Mouse (Mus musculus) cortical plate, adult 2 months (tissue): ENCODE measurements around the gene Mxd1. TPM values are rescaled to one million over a fixed set of nuclear protein-coding genes. Genes with fewer than 3 reads are reported as not detected.

Experiments
- H3K27ac ChIP-seq: fragments of 200-500 bp; 2 replicates; pipeline ENCODE4 v1.5.1; 2012; ENCODE audit warnings: low read length, control low read depth, inconsistent platforms; ENCODE audit not compliant: insufficient read depth
- H3K4me1 ChIP-seq: fragments of 200-500 bp; 2 replicates; pipeline ENCODE4 v1.6.1; 2011; ENCODE audit warnings: low read length; ENCODE audit not compliant: control insufficient read depth, insufficient read depth
- H3K4me3 ChIP-seq: fragments of 200-500 bp; 2 replicates; pipeline ENCODE4 v1.5.1; 2011; ENCODE audit warnings: mild to moderate bottlenecking, low read length, control low read depth; ENCODE audit not compliant: insufficient read depth
- CTCF ChIP-seq: fragments of 200-500 bp; IDR thresholded peaks from 2 replicates; pipeline ENCODE4 v1.5.1; 2011; ENCODE audit warnings: mild to moderate bottlenecking, control low read depth, low read length; ENCODE audit not compliant: insufficient read depth; ENCODE audit errors: extremely low read depth
- POLR2A ChIP-seq: fragments of 200-500 bp; IDR thresholded peaks from 2 replicates; pipeline ENCODE4 v1.6.1; 2011; ENCODE audit warnings: mild to moderate bottlenecking, low read length, control low read depth; ENCODE audit not compliant: insufficient read depth; ENCODE audit errors: extremely low read depth
- polyA plus RNA-seq: library from polyadenylated mRNA; depleted of rRNA; stranded (reverse); fragments of >200 nt; gene quantifications from 2 replicates; pipeline ENCODE4 v1.2.3, GENCODE M21; 2012

The Mxd1 gene
- polyA plus RNA-seq, 1 experiment, result 20.6 TPM

GRCm38 (mm10) chr6:86638434-86638833 is 30.5 kb downstream of the Mxd1 start:
- no peak overlapping the region for H3K4me3 ChIP-seq
- TF ChIP-seq POLR2A, result no peak
- peak; percentile 54 for TF ChIP-seq CTCF
- no peak overlapping the region for H3K27ac ChIP-seq
- no peaks in the 10 kb centered on the region for H3K4me1 ChIP-seq

DNA sequence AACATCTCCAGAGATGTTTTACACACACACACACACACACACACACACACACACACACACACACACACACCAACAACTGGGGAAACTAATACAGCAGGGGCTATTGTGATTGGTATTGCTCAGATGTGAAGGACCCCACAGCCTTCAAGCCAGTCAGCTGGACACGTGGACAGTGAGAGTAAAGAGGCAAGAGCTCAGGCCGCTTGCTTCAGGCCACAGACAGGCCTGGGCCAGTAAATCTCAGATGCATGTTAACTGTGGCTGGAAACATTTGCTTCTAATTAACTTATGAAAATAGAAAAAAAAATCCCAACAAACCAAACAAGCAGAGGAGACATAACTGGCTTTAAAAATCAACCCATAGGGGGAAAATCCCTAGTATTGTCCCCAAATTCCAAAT is 31.1 kb downstream of the Mxd1 start:
- no peak overlapping the region for H3K4me3 ChIP-seq
- TF ChIP-seq POLR2A, result no peak
- TF ChIP-seq CTCF, result no peak
- no peak overlapping the region for H3K27ac ChIP-seq
- no peaks in the 10 kb centered on the region for H3K4me1 ChIP-seq

- TF ChIP-seq CTCF (no peak), POLR2A (no peak)
- no peak overlapping the region for H3K4me3 ChIP-seq
Measured at GRCm38 (mm10) chr6:86637171-86637835, 31.7 kb downstream of the Mxd1 start.

DNA sequence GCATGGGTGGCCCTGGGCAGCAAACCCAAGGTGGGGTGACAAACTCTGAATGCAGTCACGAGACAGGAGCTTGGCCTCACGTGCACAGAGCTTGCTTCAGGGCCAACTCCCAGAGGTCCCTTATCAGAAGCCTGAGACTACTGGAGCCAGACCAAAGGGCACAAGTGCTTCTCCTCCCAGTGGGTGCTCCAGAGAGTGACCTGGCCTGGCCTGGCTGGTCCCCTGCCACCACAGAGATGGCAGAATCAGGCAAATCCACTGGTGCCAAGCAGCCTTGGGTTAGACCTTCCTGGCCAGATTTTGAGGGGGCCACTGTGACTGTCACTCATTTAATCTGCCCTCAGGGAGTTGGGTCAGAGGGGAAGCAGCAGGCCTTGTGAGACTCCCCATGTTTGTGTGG is 32.5 kb downstream of the Mxd1 start:
- H3K4me3 ChIP-seq, result no peak overlapping the region
- H3K27ac ChIP-seq, result no peak overlapping the region
- TF ChIP-seq POLR2A, result no peak
- no peak for TF ChIP-seq CTCF
- H3K4me1 ChIP-seq, result no peaks in the 10 kb centered on the region

More at GRCm38 (mm10) chr6:86637171-86637835, 31.7 kb downstream of the Mxd1 start:
- H3K4me1 ChIP-seq, result no peaks in the 10 kb centered on the region
- H3K27ac ChIP-seq, result no peak overlapping the region

- no peaks in the 10 kb centered on the region for H3K4me1 ChIP-seq
- no peak overlapping the region for H3K4me3 ChIP-seq
- H3K27ac ChIP-seq, result no peak overlapping the region
- no peak for TF ChIP-seq POLR2A
- TF ChIP-seq CTCF, result no peak
Measured at GRCm38 (mm10) chr6:86630141-86630540, 38.8 kb downstream of the Mxd1 start.

GRCm38 (mm10) chr6:86627946-86628345 is 41.0 kb downstream of the Mxd1 start, which contains the start of gene Asprv1:
Gene Asprv1, plus strand, starts transcription at chr6:86628164.
- H3K4me1 ChIP-seq, result peaks cover 4% of the 10 kb centered on the region
- H3K27ac ChIP-seq, result no peak within 1 kb of the TSS
- no peak within 1 kb of the TSS for H3K4me3 ChIP-seq
- TF ChIP-seq POLR2A (no peak), CTCF (no peak)

DNA sequence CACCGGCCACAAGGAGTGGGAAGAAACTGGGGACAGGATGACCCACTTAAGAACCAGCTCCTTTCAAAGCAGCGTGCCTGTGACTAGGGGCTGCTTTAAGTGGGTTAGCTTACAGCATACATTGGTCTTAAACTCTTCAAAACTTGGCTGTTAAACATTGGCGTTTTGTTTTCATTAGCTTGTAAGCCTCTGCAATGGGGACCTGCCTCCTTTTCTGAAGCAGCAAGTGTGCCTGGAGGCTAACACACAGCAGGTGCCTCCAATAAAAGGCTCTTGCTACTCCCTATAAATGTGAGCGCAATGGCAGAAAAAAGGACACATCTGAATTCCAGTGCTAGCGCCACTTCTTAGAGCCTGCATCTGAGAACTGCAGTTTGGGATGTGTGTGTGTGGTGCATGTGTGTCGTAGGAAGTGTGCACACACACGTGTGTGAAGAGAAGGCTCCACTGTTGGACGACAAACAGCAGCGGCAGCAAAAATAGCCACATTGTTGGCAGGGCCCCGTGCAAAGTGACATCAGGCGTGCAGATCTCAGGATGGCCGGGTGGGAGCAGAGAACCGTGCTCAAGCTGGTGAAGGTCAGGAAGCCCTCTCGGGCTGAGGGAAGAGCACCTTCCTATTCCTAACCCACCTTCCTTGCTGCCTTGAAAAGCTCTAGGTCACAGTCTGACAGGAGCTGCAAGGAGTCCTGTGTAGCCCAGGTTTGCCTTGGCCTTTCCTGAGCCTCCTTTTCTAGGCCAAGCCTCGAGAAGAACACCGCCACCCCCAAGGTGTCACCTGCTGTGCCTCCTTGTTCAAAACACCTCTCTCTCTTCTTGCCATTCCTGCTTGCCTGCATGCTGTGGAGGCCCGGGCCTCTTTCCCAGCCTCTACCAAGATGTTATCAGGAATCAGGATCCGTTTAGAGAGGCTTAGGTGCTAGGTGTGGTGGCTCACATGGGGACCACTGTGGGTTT is 44.6 kb downstream of the Mxd1 start:
- Histone ChIP-seq H3K4me1 (peaks cover 4% of the 10 kb centered on the region), H3K27ac (no peak overlapping the region), H3K4me3 (no peak overlapping the region)
- no peak for TF ChIP-seq POLR2A
- 0 out of 2 replicates have a peak, but pooled peaks have one; percentile 13 for TF ChIP-seq CTCF

GRCm38 (mm10) chr6:86623201-86623600 is 45.8 kb downstream of the Mxd1 start:
- peaks cover 4% of the 10 kb centered on the region for H3K4me1 ChIP-seq
- H3K27ac ChIP-seq, result no peak overlapping the region
- H3K4me3 ChIP-seq, result no peak overlapping the region
- TF ChIP-seq POLR2A (no peak), CTCF (no peak)

DNA sequence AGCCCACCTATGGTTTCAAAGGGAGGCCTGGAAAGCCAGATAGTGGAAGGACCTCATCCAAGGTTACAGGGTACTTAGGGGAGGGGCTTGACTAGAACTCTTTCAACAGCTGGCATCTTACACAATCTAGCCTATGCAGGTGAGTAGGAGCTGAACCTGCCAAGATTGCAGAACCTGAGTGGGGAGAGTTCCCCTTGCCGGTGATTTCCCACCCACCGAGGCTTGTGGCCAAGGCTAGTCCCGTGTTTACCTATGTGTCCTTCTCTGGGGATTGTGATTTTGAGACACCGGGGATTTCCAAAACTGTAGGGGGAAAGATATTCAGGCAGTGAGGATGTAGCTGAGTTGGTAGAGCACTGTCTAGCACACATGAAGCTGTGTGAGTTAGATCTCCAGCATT is 53.7 kb downstream of the Mxd1 start:
- no peaks in the 10 kb centered on the region for H3K4me1 ChIP-seq
- H3K4me3 ChIP-seq, result no peak overlapping the region
- no peak overlapping the region for H3K27ac ChIP-seq
- TF ChIP-seq POLR2A, result no peak
- TF ChIP-seq CTCF, result no peak
